ENCODE assay signal across 24 mouse cellular contexts in the genomic region with DNA sequence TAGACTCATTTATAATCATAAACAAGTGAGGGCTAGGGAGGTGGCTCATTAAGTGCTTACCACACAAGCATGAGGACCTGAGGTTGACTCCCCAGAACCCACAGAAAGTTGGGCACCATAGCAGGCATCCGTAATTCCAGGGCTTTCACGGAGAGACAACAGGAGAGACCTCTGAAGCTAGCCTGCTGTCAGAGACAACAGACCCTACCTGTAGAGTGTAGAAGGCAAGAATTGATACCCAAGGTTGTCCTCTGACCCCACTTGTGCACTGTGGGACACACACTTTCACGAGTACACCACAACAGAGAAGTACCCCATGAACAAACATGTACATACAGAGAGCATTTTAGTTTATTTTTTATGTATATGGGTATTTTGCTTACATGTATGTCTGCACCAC. TPM values are rescaled to one million over a fixed set of nuclear protein-coding genes. Genes with fewer than 3 reads are reported as not detected.
A peak's percentile ranks its signal among the peaks of the same experiment; 100 is the strongest.
DNase-seq lines count a peak whose midpoint lies in the region; ATAC-seq lines count a peak whose summit lies in the region.
"Had no signal": no experiment of that assay in that cellular context is flagged by ENCODE, and none has a peak within 500 bp of the region (broad histone marks: within the 10 kb centered on the region; RNA-seq: fewer than 3 reads in every experiment).

No protein-coding gene starts in this region.

- H3K4me2 ChIP-seq in hindbrain, embryonic 14.5 days (replicated peaks), result 0 out of 2 replicates have a peak overlapping the region, but pooled peaks have one; percentile 87
- peak overlapping the region; percentile 91; the same call in 1 of the 2 replicates for H3K4me2 ChIP-seq in liver, embryonic 16.5 days (ENCODE audit: low read depth, low read length)

- no peak overlapping the region for H3K9ac ChIP-seq in hindbrain, embryonic 14.5 days
- H3K9ac ChIP-seq in liver, embryonic 16.5 days (ENCODE audit: low read depth, low read length), result peak overlapping the region; percentile 25
- H3K9ac ChIP-seq: hindbrain, embryonic 12.5 days had no signal

- no peaks in the 10 kb centered on the region for H3K27me3 ChIP-seq in hindbrain, embryonic 14.5 days (ENCODE audit: control insufficient read depth, insufficient read depth, low read length)
- no peaks in the 10 kb centered on the region for H3K27me3 ChIP-seq in hindbrain, embryonic 10.5 days (ENCODE audit: insufficient read depth, poor library complexity, severe bottlenecking)
- H3K27me3 ChIP-seq in megakaryocyte, embryonic 14.5 days (replicated peaks), result no peaks in the 10 kb centered on the region
- H3K27me3 ChIP-seq in liver, embryonic 16.5 days (ENCODE audit: control insufficient read depth, insufficient read depth, low read depth, low read length), result no peaks in the 10 kb centered on the region
- H3K27me3 ChIP-seq: embryonic facial prominence, embryonic 15.5 days; forebrain, embryonic 15.5 days; hindbrain, embryonic 12.5 days; midbrain, embryonic 12.5 days; neural tube, embryonic 15.5 days had no signal

- H3K27ac ChIP-seq in hindbrain, embryonic 14.5 days, result no peak overlapping the region
- H3K27ac ChIP-seq in hindbrain, embryonic 10.5 days, result no peak overlapping the region
- H3K27ac ChIP-seq in liver, embryonic 16.5 days (ENCODE audit: low read length), result peak overlapping the region; percentile 21; the same call in 1 of the 2 replicates
- H3K27ac ChIP-seq: forebrain, embryonic 15.5 days; hindbrain, embryonic 12.5 days; midbrain, embryonic 12.5 days had no signal

- H3K4me3 ChIP-seq in hindbrain, embryonic 14.5 days (replicated peaks; ENCODE audit: low read length), result no peak overlapping the region
- H3K4me3 ChIP-seq in hindbrain, embryonic 10.5 days, result no peak overlapping the region
- peak overlapping the region; percentile 26 for H3K4me3 ChIP-seq in megakaryocyte, embryonic 14.5 days (replicated peaks)
- H3K4me3 ChIP-seq in liver, embryonic 16.5 days (ENCODE audit: low read depth, low read length), result no peak overlapping the region

- no peaks in the 10 kb centered on the region for H3K36me3 ChIP-seq in hindbrain, embryonic 14.5 days (replicated peaks; ENCODE audit: control insufficient read depth, insufficient read depth)
- peaks cover 7% of the 10 kb centered on the region; the same call in 1 of the 2 replicates for H3K36me3 ChIP-seq in hindbrain, embryonic 10.5 days
- peaks cover 36% of the 10 kb centered on the region for H3K36me3 ChIP-seq in megakaryocyte, embryonic 14.5 days (replicated peaks; ENCODE audit: low read length)
- H3K36me3 ChIP-seq in liver, embryonic 16.5 days (ENCODE audit: control insufficient read depth, insufficient read depth), result peaks cover 2% of the 10 kb centered on the region; the same call in 1 of the 2 replicates
- H3K36me3 ChIP-seq: embryonic facial prominence, embryonic 15.5 days; forebrain, embryonic 15.5 days; hindbrain, embryonic 12.5 days; midbrain, embryonic 12.5 days; neural tube, embryonic 15.5 days had no signal

- no peak for ATAC-seq in hindbrain, embryonic 14.5 days (ENCODE audit: low FRiP score)
- ATAC-seq in megakaryocyte, adult 5-6 weeks (ENCODE audit: poor library complexity, severe bottlenecking), result no peak
- no peak for ATAC-seq in liver, embryonic 16.5 days (ENCODE audit: low read depth)
- ATAC-seq: forebrain, embryonic 15.5 days; inflammation-experienced regulatory T-cells, adult 6 months had no signal

- H3K4me1 ChIP-seq in hindbrain, embryonic 14.5 days (replicated peaks; ENCODE audit: control insufficient read depth, insufficient read depth, low read length), result peaks cover 19% of the 10 kb centered on the region
- H3K4me1 ChIP-seq in hindbrain, embryonic 10.5 days (replicated peaks), result peaks cover 32% of the 10 kb centered on the region
- H3K4me1 ChIP-seq in megakaryocyte, embryonic 14.5 days, result peaks cover 64% of the 10 kb centered on the region
- H3K4me1 ChIP-seq in liver, embryonic 16.5 days (ENCODE audit: control insufficient read depth, low read depth, low read length), result peaks cover 26% of the 10 kb centered on the region

- no peaks in the 10 kb centered on the region for H3K9me3 ChIP-seq in hindbrain, embryonic 14.5 days (ENCODE audit: control insufficient read depth, low read length)
- H3K9me3 ChIP-seq in hindbrain, embryonic 10.5 days, result no peaks in the 10 kb centered on the region
- peaks cover 3% of the 10 kb centered on the region; the same call in 1 of the 2 replicates for H3K9me3 ChIP-seq in megakaryocyte, embryonic 14.5 days
- H3K9me3 ChIP-seq in liver, embryonic 16.5 days (replicated peaks; ENCODE audit: control insufficient read depth, low read length), result no peaks in the 10 kb centered on the region
- H3K9me3 ChIP-seq: embryonic facial prominence, embryonic 15.5 days; forebrain, embryonic 15.5 days; hindbrain, embryonic 12.5 days; midbrain, embryonic 12.5 days; neural tube, embryonic 15.5 days had no signal

- peak; percentile 32 for DNase-seq in cerebellum, adult 9-10 months
- DNase-seq in cerebellum, adult 18-20 months, result no peak
- no peak for DNase-seq in hindbrain, embryonic 14.5 days (ENCODE audit: low spot score)
- no peak for DNase-seq in hindbrain, embryonic 10.5 days (ENCODE audit: low spot score)
- no peak for DNase-seq in adrenal gland, postnatal 14 days
- DNase-seq: adrenal gland, postnatal 10 days; cerebellum, postnatal 10 days; gastrocnemius, postnatal 14 days; heart, adult 18-20 months; kidney, postnatal 25 days; layer of hippocampus, postnatal 36 days; right cerebral cortex, adult 18-20 months; right cerebral cortex, postnatal 4 days; thymus, adult 18-20 months; thymus, postnatal 36 days had no signal

- whole genome bisulfite sequencing in hindbrain, embryonic 14.5 days, result 90% methylated on average over 3 of the region's 3 CpGs
- 91% methylated on average over 3 of the region's 3 CpGs for WGBS in hindbrain, embryonic 10.5 days
- WGBS in liver, embryonic 16.5 days (ENCODE audit: insufficient replicate concordance), result 74% methylated on average over 3 of the region's 3 CpGs

RNA-seq across cellular contexts. Expression of gene Scaf11, which starts 2.0 kb away (rescaled TPM):
- polyA plus RNA-seq in hindbrain, embryonic 14.5 days (2014; fragmentation: Nextera tagmentation; extraction: Ambion mirVana), result 47.5 and 49.6 TPM in 2 replicates
- 66.3 and 94.9 TPM in 2 replicates for polyA plus RNA-seq in hindbrain, embryonic 10.5 days (2016; fragmentation: Nextera tagmentation; extraction: Ambion mirVana)
- polyA plus RNA-seq in megakaryocyte, embryonic 14.5 days (2012; ENCODE audit: insufficient read depth, low replicate concordance), result 7.2 and 14.6 TPM in 2 replicates
- 81.0 and 82.3 TPM in 2 replicates for total RNA-seq in megakaryocyte, adult 5-6 weeks (2015)
- total RNA-seq in megakaryocyte, adult 5-6 weeks (2017), result 96.7 and 113 TPM in 2 replicates
- 33.3 and 37.1 TPM in 2 replicates for polyA plus RNA-seq in liver, embryonic 16.5 days (2015; fragmentation: Nextera tagmentation; extraction: Ambion mirVana)
- 70.4 and 76.2 TPM in 2 replicates for total RNA-seq in adrenal gland, postnatal 14 days (2021)
